Mouse (Mus musculus): ENCODE measurements around the gene Ifi35.

DNA sequence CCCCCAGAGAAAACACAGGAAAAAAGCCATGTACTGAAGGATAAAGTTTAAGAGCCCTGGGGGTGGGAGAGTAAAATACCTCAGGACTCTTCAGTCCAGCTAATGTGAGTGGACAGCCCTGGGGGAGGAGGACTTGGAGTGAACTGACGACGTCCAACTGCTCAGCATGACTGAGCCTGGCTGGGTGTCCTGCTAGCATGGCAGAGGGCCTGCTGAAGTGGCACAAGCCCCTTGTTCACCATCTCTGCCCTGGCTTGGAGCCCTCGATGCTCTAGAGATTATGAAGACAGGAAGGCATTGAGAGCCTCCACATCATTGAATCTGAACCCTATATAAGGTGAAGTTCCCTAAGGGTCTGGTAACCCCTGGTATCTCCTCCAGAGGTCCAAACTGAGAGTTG, 23.7 kb downstream of the Ifi35 start:
- TF ChIP-seq CTCF (IDR thresholded peaks at IDR 0.05; ENCODE audit: borderline replicate concordance, insufficient read depth, low read depth, low read length) (no peak), POLR2A (IDR thresholded peaks at IDR 0.05; ENCODE audit: borderline replicate concordance, insufficient read depth, low read length) (no peak)

All from cerebellum, adult 2 months (tissue).